Mouse (Mus musculus) heart, postnatal 36 days (tissue): Measurements from ENCODE around the gene Anxa7. TPM values are rescaled to one million over a fixed set of nuclear protein-coding genes. Genes with fewer than 3 reads are reported as not detected.

ENCODE experiments used
- DNase-seq, 2 experiments: peaks; one replicate each; pipeline ENCODE4 v3.0.0; 2021 to 2022
- intact Hi-C: fragments of 180-260 bp; cut with DNase I; formaldehyde crosslinking; loops from one replicate; pipeline ENCODE4 v1.15.1; 2025
- total RNA-seq, 2 experiments: library from RNA; stranded (reverse); gene quantifications; 2 replicates each; pipeline ENCODE4 v1.2.3; 2021

Gene Anxa7
- total RNA-seq, 2 experiments from 2014 or later = 52.3 to 55.4 TPM

GRCm38 (mm10) chr14:20442252-20442651, 37.7 kb downstream of the Anxa7 start:
- DNase-seq = no peak
- intact Hi-C loops = no loop called here

GRCm38 (mm10) chr14:20436976-20437375, 43.0 kb downstream of the Anxa7 start:
- no peak for DNase-seq

GRCm38 (mm10) chr14:20432420-20432819, 47.5 kb downstream of the Anxa7 start:
- intact Hi-C loops = no loop called here
- no peak for DNase-seq

More at GRCm38 (mm10) chr14:20436976-20437375, 43.0 kb downstream of the Anxa7 start:
- intact Hi-C loops = no loop called here

- DNase-seq = no peak
- intact Hi-C loops = no loop called here
These were observed 48.2 kb downstream of the Anxa7 start for GRCm38 (mm10) chr14:20431726-20432125.

GRCm38 (mm10) chr14:20429833-20430232, 50.1 kb downstream of the Anxa7 start:
- intact Hi-C loops = no loop called here
- DNase-seq = no peak

GRCm38 (mm10) chr14:20428593-20428992, 51.3 kb downstream of the Anxa7 start:
- intact Hi-C loops = no loop called here
- DNase-seq = no peak

- intact Hi-C loops = no loop called here
- no peak for DNase-seq
These were observed 56.9 kb downstream of the Anxa7 start for GRCm38 (mm10) chr14:20423046-20423445.

- intact Hi-C loops = no loop called here
- peak in 1 of 2 experiments; percentile 3 for DNase-seq
These were observed 57.7 kb downstream of the Anxa7 start for GRCm38 (mm10) chr14:20422257-20422656.

Other genes starting within 250 kb of the Anxa7 start
- not detected for gene Kcnk16, start 210.9 kb downstream of the Anxa7 start, total RNA-seq
- 10 to 100 TPM; 28.3 to 35.8 TPM for gene Nudt13, start 185.4 kb downstream of the Anxa7 start, total RNA-seq
- gene Ecd, start 132.0 kb downstream of the Anxa7 start, total RNA-seq = 10 to 100 TPM; 34.3 to 35.3 TPM
- 10 to 100 TPM; 29.6 to 35.0 TPM for gene Fam149b, start 132.0 kb downstream of the Anxa7 start, total RNA-seq
- 10 to 100 TPM; 10.7 to 13.8 TPM for gene Dnajc9, start 91.2 kb downstream of the Anxa7 start, total RNA-seq
- gene Mrps16, start 86.5 kb downstream of the Anxa7 start, total RNA-seq = 10 to 100 TPM; 64.9 to 71.7 TPM
- not detected for gene Cfap70, start 27.9 kb downstream of the Anxa7 start, total RNA-seq
- under 1 TPM; 0.41 to 0.58 TPM for gene Mss51, start 16.8 kb upstream of the Anxa7 start, total RNA-seq
- 10 to 100 TPM; 64.4 to 65.0 TPM for gene Ppp3cb, start 66.4 kb upstream of the Anxa7 start, total RNA-seq
- 10 to 100 TPM; 20.9 to 21.1 TPM for gene Usp54, start 160.9 kb upstream of the Anxa7 start, total RNA-seq
- under 1 TPM; 0.92 to 1.00 TPM for gene Myoz1, start 176.4 kb upstream of the Anxa7 start, total RNA-seq
- gene Synpo2l, start 188.2 kb upstream of the Anxa7 start, total RNA-seq = 100 to 1,000 TPM; 111 to 118 TPM
- gene Sec24c, start 194.2 kb upstream of the Anxa7 start, total RNA-seq = 100 to 1,000 TPM in 1 of 2 experiments, 10 to 100 TPM in 1; 97.8 to 104 TPM
- gene Fut11, start 214.8 kb upstream of the Anxa7 start, total RNA-seq = 1 to 10 TPM; 6.6 to 7.1 TPM
- 100 to 1,000 TPM; 120 to 123 TPM for gene Chchd1, start 222.9 kb upstream of the Anxa7 start, total RNA-seq
- gene Zswim8, start 227.4 kb upstream of the Anxa7 start, total RNA-seq = 10 to 100 TPM; 45.4 to 47.8 TPM